Mouse (Mus musculus): ENCODE measurements around the gene Macrod1.

DNA sequence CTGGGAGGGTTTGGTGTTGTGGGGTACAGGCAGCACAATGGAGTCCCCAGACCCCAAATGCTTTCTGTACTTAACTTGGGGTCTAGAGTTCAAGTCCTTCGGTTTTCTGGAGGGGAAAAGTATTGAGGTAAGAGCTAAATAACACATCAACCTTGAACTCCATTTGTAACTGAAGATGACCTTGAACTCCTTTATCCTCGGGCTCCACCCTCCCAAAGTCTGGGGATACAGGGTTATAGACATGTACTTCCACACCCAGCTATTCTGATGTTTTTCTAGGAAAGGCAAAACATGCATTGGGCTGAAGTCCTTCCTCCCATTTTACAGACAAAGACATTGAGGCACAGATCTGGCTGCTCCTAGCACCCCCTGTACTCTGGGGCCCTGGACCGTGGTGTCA, 87.8 kb downstream of the Macrod1 start:
- TF ChIP-seq CTCF (IDR thresholded peaks at IDR 0.05; ENCODE audit: control insufficient read depth, insufficient read depth, low read length) (no peak), POLR2A (IDR thresholded peaks at IDR 0.05; ENCODE audit: borderline replicate concordance, control insufficient read depth, low read depth, low read length) (no peak)
